Mouse (Mus musculus): ENCODE results near the gene Ms4a6b.
"Not testable (repeated sequence)": the region's sequence is repeated elsewhere in the genome, so short reads cannot be mapped to it uniquely, and the experiment has no call there.

Gene Ms4a6b

DNA sequence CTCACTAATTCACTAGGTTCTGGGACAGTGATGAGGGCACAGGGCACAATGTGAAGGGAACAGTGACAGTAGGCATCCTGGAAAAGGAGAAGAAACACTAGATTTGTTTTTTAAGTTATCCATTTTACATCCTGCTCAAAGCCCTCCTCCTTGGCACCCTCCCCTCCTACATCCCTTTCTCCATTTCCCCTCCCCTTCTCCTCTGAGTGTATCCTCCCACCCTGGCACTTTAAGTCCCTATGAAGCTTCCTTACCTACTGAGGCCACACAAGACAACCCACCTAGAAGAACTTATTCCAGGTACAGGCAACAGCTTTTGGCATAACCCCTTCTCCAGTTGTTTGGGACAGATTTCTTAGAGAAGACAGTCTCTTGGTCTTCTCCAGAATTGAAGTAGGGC lies at the start of gene Ms4a6b:
Gene Ms4a6b, plus strand, starts transcription at position 267 of the 400 bp plus-strand sequence.
- in situ Hi-C loops (cut with MboI, MseI), result loop anchor here (5.0 kb wide), 1 partner anchor 86 kb away; the partner anchor contains the start of gene Ms4a6d

DNA sequence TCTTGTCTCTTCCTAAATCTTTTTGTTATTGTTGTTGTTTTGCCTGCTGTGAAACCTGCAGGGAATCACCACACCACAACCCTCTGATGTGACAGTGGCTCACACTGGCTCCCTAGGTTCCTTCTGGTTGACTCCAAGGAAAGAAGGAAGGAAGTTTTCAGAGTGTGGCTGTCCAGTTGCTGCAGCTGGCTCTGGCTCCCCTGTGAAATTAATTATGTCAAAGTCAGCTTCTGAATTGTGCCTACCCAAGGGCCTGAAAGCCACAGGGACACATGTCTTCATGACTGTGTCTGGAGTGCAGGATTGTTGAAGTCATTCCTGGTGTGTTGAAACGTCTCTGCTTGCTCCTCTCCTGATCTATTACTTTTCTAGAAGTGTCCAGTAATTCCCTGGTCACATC lies 48.0 kb upstream of the Ms4a6b start:
- in situ Hi-C loops (cut with MboI, MseI), result not testable (repeated sequence)

GRCm38 (mm10) chr19:11469215-11469614 lies 47.1 kb upstream of the Ms4a6b start, which contains the start of gene Ms4a6c:
TSS of gene Ms4a6c (plus strand) at chr19:11469366.
- in situ Hi-C loops (cut with MboI, MseI), result not testable (repeated sequence)

- in situ Hi-C loops (cut with MboI, MseI), result no loop called here
Measured at GRCm38 (mm10) chr19:11479714-11480113, 36.6 kb upstream of the Ms4a6b start.

DNA sequence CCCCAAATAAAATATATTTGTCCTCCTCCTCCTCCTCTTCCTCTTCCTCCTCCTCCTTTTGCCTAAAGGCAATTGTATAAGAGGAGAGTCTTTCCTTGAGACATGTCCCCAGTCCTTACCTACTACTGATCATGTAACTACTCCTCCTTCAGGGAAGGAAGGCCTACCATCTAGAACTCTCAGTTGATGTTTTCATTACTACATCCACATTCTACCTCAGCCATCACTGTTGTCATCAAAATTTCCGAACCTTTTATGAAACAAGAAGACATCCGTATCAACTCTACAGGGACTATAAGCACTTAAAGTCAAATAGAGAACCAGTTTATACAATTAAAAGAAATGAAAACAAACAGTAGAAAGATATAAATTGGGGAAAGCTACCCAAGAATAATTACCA lies 33.6 kb upstream of the Ms4a6b start:
- in situ Hi-C loops (cut with MboI, MseI), result no loop called here

- in situ Hi-C loops (cut with MboI, MseI), result no loop called here
Measured at GRCm38 (mm10) chr19:11483941-11484340, 32.4 kb upstream of the Ms4a6b start.

GRCm38 (mm10) chr19:11484388-11484787 lies 31.9 kb upstream of the Ms4a6b start:
- in situ Hi-C loops (cut with MboI, MseI), result no loop called here

DNA sequence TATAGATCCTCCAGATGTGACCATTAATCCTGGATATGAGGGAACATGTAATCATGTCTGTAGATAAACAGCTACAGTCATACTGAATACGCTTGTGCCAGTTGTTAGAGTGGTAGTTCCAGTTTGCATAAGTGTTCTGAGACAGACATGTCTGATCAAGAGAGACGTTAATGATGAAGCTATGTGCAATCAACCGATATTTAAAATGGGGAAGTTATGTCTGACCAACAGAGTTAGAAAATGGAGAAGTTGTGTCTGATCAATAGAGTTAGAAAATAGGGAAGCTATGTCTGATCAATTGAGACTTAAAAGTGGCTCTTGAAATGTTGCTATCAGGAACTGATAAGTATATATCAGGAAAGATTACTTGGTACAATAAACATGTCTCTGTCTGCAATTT lies 31.0 kb upstream of the Ms4a6b start:
- in situ Hi-C loops (cut with MboI, MseI), result loop anchor here (5.0 kb wide), 1 partner anchor 37 kb away; no protein-coding TSS in a partner anchor

DNA sequence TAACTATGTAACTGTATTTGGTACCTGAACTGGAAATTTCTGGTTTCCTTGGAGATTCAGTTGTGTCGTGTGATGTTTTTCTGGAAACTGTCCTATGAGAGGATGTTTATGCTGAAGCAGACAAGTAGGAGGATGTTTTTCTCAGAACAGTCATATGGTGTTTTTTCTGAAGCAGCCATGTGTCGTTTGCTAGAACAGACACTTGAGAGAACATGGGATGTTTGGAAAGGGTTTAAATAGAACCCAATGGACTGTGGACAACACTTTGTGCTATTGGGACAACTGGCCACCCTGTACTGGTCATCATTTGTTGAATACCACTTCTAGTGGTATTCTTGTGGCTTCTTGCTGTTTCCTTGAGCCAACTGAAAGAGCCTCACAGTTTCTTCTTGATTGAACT lies 30.6 kb upstream of the Ms4a6b start, which contains the start of gene Gm8369:
Gene Gm8369, plus strand, starts transcription at position 193 of the 400 bp plus-strand sequence.
- in situ Hi-C loops (cut with MboI, MseI), result loop anchor here (5.0 kb wide), 1 partner anchor 37 kb away; no protein-coding TSS in a partner anchor

GRCm38 (mm10) chr19:11486599-11486998 lies 29.7 kb upstream of the Ms4a6b start:
- in situ Hi-C loops (cut with MboI, MseI), result loop anchor here (5.0 kb wide), 1 partner anchor 36 kb away; no protein-coding TSS in a partner anchor

DNA sequence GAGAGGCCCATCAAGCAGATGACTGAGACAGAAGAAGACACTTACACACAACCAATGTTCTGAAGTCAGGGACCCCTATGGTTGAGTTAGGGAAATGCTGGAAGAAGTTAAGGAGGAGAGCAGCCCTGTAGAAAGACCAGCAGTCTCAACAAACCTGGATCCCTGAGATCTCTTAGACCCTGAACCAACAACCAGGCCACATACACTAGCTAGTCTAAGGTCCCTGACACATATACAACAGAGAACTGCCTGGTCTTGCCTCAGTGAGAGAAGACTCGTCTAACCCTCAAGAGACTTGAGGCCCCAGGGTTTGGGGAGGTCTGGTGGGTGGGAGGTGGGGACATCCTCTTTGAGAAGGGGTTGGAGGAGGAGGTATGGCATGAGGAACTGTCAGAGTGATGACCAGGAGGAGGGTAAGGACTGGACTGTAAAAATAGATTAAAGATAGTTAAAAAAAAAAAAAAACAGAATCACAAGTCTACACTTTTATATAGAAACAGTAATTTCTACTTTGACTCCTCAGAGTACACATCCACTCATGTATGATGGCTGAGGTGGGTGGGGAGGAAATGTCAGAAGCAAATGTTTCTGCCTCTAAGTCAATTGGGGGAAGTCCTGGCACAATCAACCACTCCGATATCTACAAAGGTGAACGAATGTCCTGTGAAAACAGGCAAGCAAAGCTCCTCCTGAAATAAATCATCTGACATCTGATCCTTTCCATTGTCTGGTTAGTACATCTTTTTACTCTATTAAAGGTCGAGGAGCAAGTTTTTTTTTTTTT lies 24.7 kb upstream of the Ms4a6b start:
- in situ Hi-C loops (cut with MboI, MseI), result no loop called here

GRCm38 (mm10) chr19:11492671-11493070 lies 23.6 kb upstream of the Ms4a6b start:
- in situ Hi-C loops (cut with MboI, MseI), result no loop called here

DNA sequence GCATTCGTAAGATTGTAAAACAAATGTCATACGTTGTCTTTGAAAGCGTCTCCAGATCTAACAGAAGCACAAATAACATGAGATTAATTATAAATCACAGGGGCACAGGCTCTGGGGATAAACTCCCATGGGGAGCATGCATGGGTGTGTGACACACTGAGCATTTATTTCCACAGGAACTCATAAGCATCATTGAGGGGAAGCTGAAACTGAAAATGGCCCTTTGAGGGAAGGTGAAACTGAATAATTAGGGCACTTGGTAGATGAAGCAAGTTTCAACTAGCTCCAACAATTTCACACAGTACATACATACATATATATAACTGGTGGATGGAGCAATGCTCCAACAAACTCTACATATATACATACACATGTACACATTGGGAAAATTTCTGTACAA lies 21.8 kb upstream of the Ms4a6b start:
- in situ Hi-C loops (cut with MboI, MseI), result no loop called here

DNA sequence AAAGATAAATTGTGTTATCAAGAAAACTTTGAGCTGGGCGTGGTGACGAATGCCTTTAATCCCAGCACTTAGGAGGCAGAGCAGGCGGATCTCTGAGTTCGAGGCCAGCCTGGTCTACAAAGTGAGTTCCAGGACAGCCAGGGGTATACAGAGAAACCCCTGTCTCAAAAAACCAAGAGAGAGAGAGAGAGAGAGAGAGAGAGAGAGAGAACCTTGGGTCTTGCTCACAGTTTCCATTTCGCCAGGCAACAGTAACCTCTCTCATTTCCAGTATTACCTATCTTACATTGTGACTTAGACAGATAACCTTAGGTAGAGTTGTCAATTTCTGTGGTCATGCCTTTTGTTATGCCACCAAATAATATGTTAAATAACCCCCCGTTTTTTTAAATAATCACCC lies 20.0 kb upstream of the Ms4a6b start:
- in situ Hi-C loops (cut with MboI, MseI), result no loop called here

GRCm38 (mm10) chr19:11497300-11497699 lies 19.0 kb upstream of the Ms4a6b start:
- in situ Hi-C loops (cut with MboI, MseI), result not testable (repeated sequence)

- in situ Hi-C loops (cut with MboI, MseI), result no loop called here
Measured at GRCm38 (mm10) chr19:11500796-11501195, 15.5 kb upstream of the Ms4a6b start.

DNA sequence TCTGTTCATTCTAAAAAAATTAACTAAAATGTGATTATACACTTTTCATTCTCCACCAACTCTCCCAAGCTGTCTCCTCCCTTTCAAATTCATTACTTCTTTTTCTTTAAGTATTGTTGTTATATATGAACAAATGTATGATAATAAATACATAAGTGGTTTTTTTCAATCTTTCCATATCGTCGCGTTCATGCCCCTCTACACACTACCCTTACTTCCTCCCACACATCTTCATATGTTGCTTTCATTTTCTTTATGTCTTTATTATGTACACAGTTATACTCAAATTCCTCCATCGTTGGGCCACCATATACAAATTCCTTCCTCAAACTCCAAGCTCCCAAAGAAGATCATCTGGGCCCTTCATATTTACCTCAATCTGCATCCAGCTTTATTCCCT lies 15.0 kb upstream of the Ms4a6b start:
- in situ Hi-C loops (cut with MboI, MseI), result no loop called here

DNA sequence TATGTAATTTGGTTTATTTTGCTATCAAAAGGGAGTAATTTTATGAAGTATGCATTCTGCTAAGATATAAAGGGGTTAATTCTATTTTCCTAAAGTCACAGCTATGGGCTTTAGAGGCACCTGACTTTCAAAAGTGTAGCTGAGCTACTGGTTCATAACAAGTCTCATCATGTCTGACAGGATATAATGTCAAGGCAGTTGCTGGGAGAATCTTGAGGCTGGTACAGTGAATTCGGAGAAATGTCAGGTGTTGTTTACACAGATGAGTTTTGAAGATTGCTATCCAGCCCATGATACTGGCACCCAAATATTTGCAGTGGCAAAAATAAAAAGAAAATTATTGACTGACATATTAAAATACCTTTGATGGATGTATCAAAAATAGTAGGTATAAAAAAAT lies 11.5 kb upstream of the Ms4a6b start:
- in situ Hi-C loops (cut with MboI, MseI), result no loop called here

GRCm38 (mm10) chr19:11513458-11513857 lies 2.9 kb upstream of the Ms4a6b start:
- in situ Hi-C loops (cut with MboI, MseI), result loop anchor here (5.0 kb wide), 1 partner anchor 156 kb away; no protein-coding TSS in a partner anchor

- in situ Hi-C loops (cut with MboI, MseI), result loop anchor here (5.0 kb wide), 1 partner anchor 85 kb away; the partner anchor contains the start of gene Ms4a6d
Measured at GRCm38 (mm10) chr19:11516845-11517244, 533 bp downstream of the Ms4a6b start.

DNA sequence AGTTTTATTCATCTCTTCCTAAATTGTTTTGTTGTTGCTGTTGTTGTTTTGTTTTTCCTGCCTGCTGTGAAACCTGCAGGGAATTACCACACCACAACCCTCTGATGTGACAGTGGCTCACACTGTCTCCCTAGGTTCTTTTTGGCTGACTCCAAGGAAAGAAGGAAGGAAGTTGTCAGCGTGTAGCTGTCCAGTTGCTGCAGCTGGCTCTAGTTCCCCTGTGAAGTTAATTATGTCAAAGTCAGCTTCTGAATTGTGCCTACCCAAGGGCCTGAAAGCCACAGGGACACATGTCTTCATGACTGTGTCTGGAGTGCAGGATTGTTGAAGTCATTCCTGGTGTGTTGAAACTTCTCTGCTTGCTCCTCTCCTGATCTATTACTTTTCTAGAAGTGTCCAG lies 1.1 kb downstream of the Ms4a6b start:
- in situ Hi-C loops (cut with MboI, MseI), result loop anchor here (5.0 kb wide), 1 partner anchor 85 kb away; the partner anchor contains the start of gene Ms4a6d

- in situ Hi-C loops (cut with MboI, MseI), result loop anchor here (5.0 kb wide), 1 partner anchor 84 kb away; the partner anchor contains the start of gene Ms4a6d
Measured at GRCm38 (mm10) chr19:11518356-11518755, 2.0 kb downstream of the Ms4a6b start.

GRCm38 (mm10) chr19:11520146-11520545 lies 3.8 kb downstream of the Ms4a6b start:
- in situ Hi-C loops (cut with MboI, MseI), result loop anchor here (5.0 kb wide), 2 partner anchors 33 to 693 kb away; partner anchors contain the start of gene Gm8369
